Mouse (Mus musculus) liver, postnatal 0 days (tissue): ENCODE measurements around the gene Car12. TPM values are rescaled to one million over a fixed set of nuclear protein-coding genes. Genes with fewer than 3 reads are reported as not detected.

Source experiments
- ATAC-seq: fragments of 200-750 bp; cut with Nextera tagmentation; 2 replicates; pipeline ENCODE4 v1.8.0; 2017; ENCODE audit warnings: mild to moderate bottlenecking, moderate library complexity
- DNase-seq: peaks from one replicate; pipeline ENCODE4 v3.0.0-alpha.2; 2016
- H3K27ac ChIP-seq: fragments of 300-500 bp; sonication (generic); 2 replicates; pipeline ENCODE4 v1.5.1; 2014; ENCODE audit warnings: antibody characterized with exemption, moderate library complexity, mild to moderate bottlenecking, low read depth
- H3K27me3 ChIP-seq: fragments of 300-500 bp; sonication (generic); 2 replicates; pipeline ENCODE4 v1.6.1; 2014; ENCODE audit warnings: low read length, control low read depth, mixed read lengths; ENCODE audit not compliant: insufficient read depth
- H3K36me3 ChIP-seq: fragments of 300-500 bp; sonication (generic); replicated peaks from 2 replicates; pipeline ENCODE4 v1.6.1; 2014; ENCODE audit warnings: mild to moderate bottlenecking, control low read depth, low read length, moderate library complexity, mixed read lengths; ENCODE audit not compliant: insufficient read depth
- H3K4me1 ChIP-seq: fragments of 300-500 bp; sonication (generic); 2 replicates; pipeline ENCODE4 v1.6.1; 2014; ENCODE audit warnings: antibody characterized with exemption, mild to moderate bottlenecking, control low read depth; ENCODE audit not compliant: insufficient read depth
- H3K4me2 ChIP-seq: fragments of 300-500 bp; sonication (generic); 2 replicates; pipeline ENCODE4 v1.6.1; 2014; ENCODE audit warnings: low read depth, mild to moderate bottlenecking, low read length, moderate library complexity, mixed read lengths
- H3K4me3 ChIP-seq: fragments of 300-500 bp; sonication (generic); 2 replicates; pipeline ENCODE4 v1.5.1; 2014; ENCODE audit warnings: low read depth, low read length
- H3K9ac ChIP-seq: fragments of 300-500 bp; sonication (generic); replicated peaks from 2 replicates; pipeline ENCODE4 v1.6.1; 2014; ENCODE audit warnings: mild to moderate bottlenecking, moderate library complexity
- H3K9me3 ChIP-seq: fragments of 300-500 bp; sonication (generic); 2 replicates; pipeline ENCODE4 v1.6.1; 2016; ENCODE audit warnings: mild to moderate bottlenecking, control low read depth, low read length, mixed read lengths
- CTCF ChIP-seq: sonication (generic); IDR thresholded peaks from 2 replicates; pipeline ENCODE4 v1.5.1; 2016; ENCODE audit warnings: antibody characterized with exemption, low read depth
- EP300 ChIP-seq: IDR thresholded peaks from 2 replicates; pipeline ENCODE4 v1.6.1; 2016; ENCODE audit warnings: antibody characterized with exemption, low read depth, mild to moderate bottlenecking
- WGBS: fragments of 180-500 bp; shearing (Covaris S2); extraction: QIAGEN DNeasy Blood & Tissue Kit; methylation state at CpG from one replicate; pipeline ENCODE4 v1.1.7; 2014; ENCODE audit not compliant: insufficient replicate concordance; 5-methylcytosine and 5-hydroxymethylcytosine counted together
- polyA plus RNA-seq: library from polyadenylated mRNA; unstranded; fragments of >200 nt; fragmentation: Nextera tagmentation; extraction: Ambion mirVana; gene quantifications from 2 replicates; pipeline ENCODE4 v1.2.1, GENCODE M21; 2015

The Car12 gene
- polyA plus RNA-seq, 1 experiment from 2014 or later, result 0.12 TPM

GRCm38 (mm10) chr9:66736551-66736950 lies 23.1 kb downstream of the Car12 start:
- Histone ChIP-seq H3K27ac (no peak overlapping the region), H3K4me1 (0 out of 2 replicates have a peak, but pooled peaks cover 9% of the 10 kb centered on the region), H3K9ac (no peak overlapping the region), H3K4me2 (no peak overlapping the region), H3K27me3 (no peaks in the 10 kb centered on the region), H3K36me3 (no peaks in the 10 kb centered on the region), H3K9me3 (no peaks in the 10 kb centered on the region), H3K4me3 (no peak overlapping the region)
- 70% methylated on average over 2 of the region's 2 CpGs for WGBS
- DNase-seq (no peak), ATAC-seq (no peak)
- TF ChIP-seq CTCF (no peak), EP300 (no peak)

DNA sequence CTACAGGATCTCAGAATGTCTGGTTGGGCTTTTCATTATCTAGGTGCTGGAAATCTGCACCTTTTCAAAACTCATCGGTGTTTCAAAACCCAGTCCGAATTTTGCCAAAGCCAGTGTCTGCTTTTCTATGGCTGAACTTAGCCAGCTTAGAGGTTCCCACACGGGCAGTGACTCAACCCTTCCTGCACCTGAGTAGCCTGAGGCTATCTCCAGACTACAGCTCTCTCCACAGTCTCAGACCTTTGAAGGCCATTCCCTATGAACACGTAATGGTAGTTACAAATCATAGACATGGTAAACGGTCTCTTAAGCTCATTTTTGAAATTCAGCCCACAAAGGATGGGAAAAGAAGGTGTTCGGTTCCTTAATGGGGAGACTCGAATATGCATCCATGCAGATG lies 26.0 kb downstream of the Car12 start:
- WGBS, result 75% methylated on average over 7 of the region's 7 CpGs
- no peak for TF ChIP-seq CTCF
- TF ChIP-seq EP300, result no peak

GRCm38 (mm10) chr9:66744531-66744930 lies 31.0 kb downstream of the Car12 start:
- 67% methylated on average over 2 of the region's 2 CpGs for WGBS

More for the DNA sequence above, 26.0 kb downstream of the Car12 start:
- Histone ChIP-seq H3K36me3 (no peaks in the 10 kb centered on the region), H3K9me3 (no peaks in the 10 kb centered on the region), H3K4me1 (0 out of 2 replicates have a peak, but pooled peaks cover 3% of the 10 kb centered on the region), H3K4me3 (no peak overlapping the region), H3K4me2 (no peak overlapping the region), H3K27ac (no peak overlapping the region), H3K9ac (no peak overlapping the region), H3K27me3 (no peaks in the 10 kb centered on the region)
- no peak for DNase-seq
- no peak for ATAC-seq

GRCm38 (mm10) chr9:66748390-66748789 lies 34.9 kb downstream of the Car12 start:
- Histone ChIP-seq H3K27me3 (no peaks in the 10 kb centered on the region), H3K36me3 (no peaks in the 10 kb centered on the region), H3K9me3 (no peaks in the 10 kb centered on the region), H3K9ac (no peak overlapping the region), H3K4me2 (no peak overlapping the region), H3K4me3 (no peak overlapping the region), H3K27ac (no peak overlapping the region), H3K4me1 (no peaks in the 10 kb centered on the region)
- DNase-seq (no peak), ATAC-seq (no peak)
- 80% methylated on average over 15 of the region's 15 CpGs for WGBS
- TF ChIP-seq EP300 (no peak), CTCF (no peak)

More at GRCm38 (mm10) chr9:66744531-66744930, 31.0 kb downstream of the Car12 start:
- no peak for ATAC-seq
- DNase-seq, result no peak
- Histone ChIP-seq H3K4me2 (no peak overlapping the region), H3K4me1 (no peaks in the 10 kb centered on the region), H3K4me3 (no peak overlapping the region), H3K9me3 (no peaks in the 10 kb centered on the region), H3K27ac (no peak overlapping the region), H3K36me3 (no peaks in the 10 kb centered on the region), H3K27me3 (no peaks in the 10 kb centered on the region), H3K9ac (no peak overlapping the region)
- no peak for TF ChIP-seq CTCF
- no peak for TF ChIP-seq EP300

- DNase-seq (no peak), ATAC-seq (no peak)
- H3K27ac ChIP-seq, result no peak overlapping the region
- no peak overlapping the region for H3K4me3 ChIP-seq
- no peaks in the 10 kb centered on the region for H3K36me3 ChIP-seq
- no peaks in the 10 kb centered on the region for H3K4me1 ChIP-seq
- no peaks in the 10 kb centered on the region for H3K27me3 ChIP-seq
- H3K4me2 ChIP-seq, result no peak overlapping the region
- TF ChIP-seq EP300 (no peak), CTCF (no peak)
- H3K9me3 ChIP-seq, result no peaks in the 10 kb centered on the region
- no peak overlapping the region for H3K9ac ChIP-seq
- WGBS, result 72% methylated on average over 6 of the region's 6 CpGs
These were observed 39.4 kb downstream of the Car12 start for GRCm38 (mm10) chr9:66752849-66753248.

- no peaks in the 10 kb centered on the region for H3K9me3 ChIP-seq
- no peaks in the 10 kb centered on the region for H3K4me1 ChIP-seq
- H3K9ac ChIP-seq, result no peak overlapping the region
- WGBS, result 43% methylated on average over 1 of the region's 1 CpGs
- H3K36me3 ChIP-seq, result no peaks in the 10 kb centered on the region
- DNase-seq (no peak), ATAC-seq (no peak)
- H3K4me3 ChIP-seq, result no peak overlapping the region
- H3K4me2 ChIP-seq, result no peak overlapping the region
- no peaks in the 10 kb centered on the region for H3K27me3 ChIP-seq
- TF ChIP-seq EP300 (no peak), CTCF (no peak)
- H3K27ac ChIP-seq, result no peak overlapping the region
These were observed 47.5 kb downstream of the Car12 start for GRCm38 (mm10) chr9:66760991-66761390.

DNA sequence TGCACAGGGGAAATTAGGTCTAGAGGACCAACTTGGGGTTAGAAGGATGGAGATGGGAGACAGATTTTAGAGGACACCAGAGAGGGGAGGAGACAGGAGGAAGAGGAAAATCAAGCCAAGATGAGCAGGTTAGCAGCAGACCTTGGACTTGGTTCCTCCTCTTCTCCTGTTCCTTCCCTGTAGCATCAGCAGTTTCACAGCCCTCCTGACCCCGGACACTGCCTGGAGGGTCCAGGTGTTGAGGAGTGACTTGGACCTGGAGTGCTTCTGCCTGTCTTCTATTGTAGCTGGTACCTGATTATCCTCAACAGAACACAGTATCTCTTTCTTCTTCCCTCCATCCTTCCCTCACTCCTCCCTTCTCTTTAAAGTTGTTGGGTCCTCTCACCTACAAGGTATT lies 55.2 kb downstream of the Car12 start:
- H3K36me3 ChIP-seq, result no peaks in the 10 kb centered on the region
- H3K4me2 ChIP-seq, result no peak overlapping the region
- no peak for TF ChIP-seq CTCF
- no peak for TF ChIP-seq EP300
- peaks cover 4% of the 10 kb centered on the region; the same call in 1 of the 2 replicates for H3K4me1 ChIP-seq
- no peak overlapping the region for H3K27ac ChIP-seq
- H3K27me3 ChIP-seq, result no peaks in the 10 kb centered on the region
- ATAC-seq (no peak), DNase-seq (no peak)
- no peaks in the 10 kb centered on the region for H3K9me3 ChIP-seq
- WGBS, result 60% methylated on average over 1 of the region's 1 CpGs
- H3K4me3 ChIP-seq, result no peak overlapping the region
- H3K9ac ChIP-seq, result no peak overlapping the region
